Mouse (Mus musculus) activated CD4-positive, CD25-positive, alpha-beta regulatory T cell, adult 4 months (primary cell): ENCODE results near the gene Fn1. TPM values are rescaled to one million over a fixed set of nuclear protein-coding genes. Genes with fewer than 3 reads are reported as not detected.
A peak's percentile ranks its signal among the peaks of the same experiment; 100 is the strongest.

Experiments used
- ATAC-seq: one replicate; pipeline ENCODE4 v1.8.0; 2017
- polyA plus RNA-seq, 2 experiments: library from polyadenylated mRNA; unstranded; fragments of 100-300 nt; shearing (Covaris generic); gene quantifications; one replicate each; pipeline ENCODE4 v1.2.1; 2017

Fn1 gene
- polyA plus RNA-seq, 2 experiments from 2014 or later = 0.44 TPM; not detected in 1

DNA sequence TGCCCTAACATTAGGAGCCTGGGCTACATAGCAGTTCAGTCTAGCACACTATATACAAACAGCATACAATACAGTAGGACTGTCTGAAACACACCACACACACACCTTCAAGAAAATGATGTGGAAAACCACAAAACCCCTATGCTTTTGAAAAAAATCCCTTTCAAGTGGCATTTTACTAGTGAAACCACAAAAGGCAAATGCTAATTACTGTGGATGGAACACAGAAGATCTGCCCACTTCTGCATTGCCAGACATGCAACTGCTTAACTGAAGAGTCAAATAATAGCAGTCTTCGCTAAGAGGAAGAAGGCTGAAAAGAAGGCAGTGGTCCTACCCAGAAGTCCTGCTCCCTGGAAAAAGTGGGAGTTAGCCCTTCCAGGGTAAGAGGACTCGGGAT, 58.7 kb downstream of the Fn1 start:
- no peak for ATAC-seq

DNA sequence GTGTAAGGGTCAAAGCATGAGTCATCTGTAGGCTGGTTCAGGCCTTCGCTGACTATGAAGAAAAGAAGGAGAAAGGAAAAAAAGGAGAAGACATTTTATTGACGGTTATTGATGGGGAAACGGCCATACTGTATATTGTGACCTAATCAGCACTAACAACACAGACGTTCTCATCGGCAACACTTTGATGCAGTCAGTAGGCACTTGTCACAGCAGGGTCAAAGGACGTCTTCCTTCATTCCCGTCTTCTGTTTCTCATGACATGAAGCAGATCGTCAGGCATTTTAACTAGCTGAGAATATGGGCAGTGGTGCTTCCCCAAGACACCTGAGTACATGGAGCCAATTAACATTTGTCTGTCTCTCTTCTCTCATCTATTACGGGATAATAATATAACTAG, 59.8 kb downstream of the Fn1 start:
- ATAC-seq = no peak

- ATAC-seq = no peak
Measured at GRCm38 (mm10) chr1:71590038-71590437, 63.0 kb downstream of the Fn1 start.

GRCm38 (mm10) chr1:71586658-71587057, 66.3 kb downstream of the Fn1 start:
- ATAC-seq = no peak

DNA sequence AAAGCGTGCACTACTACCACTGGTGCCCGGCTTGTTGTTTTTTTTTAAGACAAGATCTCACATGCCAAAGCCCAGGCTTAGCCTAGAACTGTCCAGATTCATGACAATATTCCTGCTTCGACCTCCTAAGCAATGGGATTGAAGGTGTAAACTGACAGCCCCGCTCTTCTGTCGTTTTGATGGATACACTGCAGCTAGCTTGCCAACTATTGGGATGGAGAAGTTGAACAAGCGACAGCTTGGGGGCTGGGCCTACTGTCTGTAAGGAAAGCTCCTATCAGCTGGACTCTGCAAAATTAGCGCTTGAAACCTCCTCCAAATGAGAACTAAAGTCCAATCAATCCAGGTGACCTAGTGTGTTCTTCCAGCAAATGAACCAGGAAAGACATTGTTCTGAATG, 69.1 kb downstream of the Fn1 start:
- ATAC-seq = no peak

- no peak for ATAC-seq
Measured at GRCm38 (mm10) chr1:71583302-71583701, 69.7 kb downstream of the Fn1 start.

DNA sequence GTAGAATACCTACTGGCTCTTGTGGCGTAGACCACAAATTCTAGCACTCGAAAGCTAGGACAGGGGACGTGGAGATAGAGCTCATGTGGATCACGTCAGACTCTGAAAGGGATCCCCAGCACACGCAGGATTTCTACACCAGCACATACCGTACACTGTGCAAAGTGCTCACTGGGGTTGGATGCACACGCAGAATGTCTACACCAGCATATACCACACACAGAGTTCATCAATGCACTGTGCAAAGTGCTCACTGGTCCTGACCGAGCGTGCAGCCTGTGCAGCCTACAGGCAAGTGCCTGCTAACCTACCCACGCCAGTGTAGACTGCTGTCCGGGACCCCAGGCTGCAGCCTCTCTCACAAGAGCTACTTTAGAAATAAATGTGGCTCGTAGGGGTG, 72.6 kb downstream of the Fn1 start:
- ATAC-seq = no peak

- ATAC-seq = no peak
Measured at GRCm38 (mm10) chr1:71579526-71579925, 73.5 kb downstream of the Fn1 start.

GRCm38 (mm10) chr1:71576837-71577236, 76.2 kb downstream of the Fn1 start:
- ATAC-seq = no peak

DNA sequence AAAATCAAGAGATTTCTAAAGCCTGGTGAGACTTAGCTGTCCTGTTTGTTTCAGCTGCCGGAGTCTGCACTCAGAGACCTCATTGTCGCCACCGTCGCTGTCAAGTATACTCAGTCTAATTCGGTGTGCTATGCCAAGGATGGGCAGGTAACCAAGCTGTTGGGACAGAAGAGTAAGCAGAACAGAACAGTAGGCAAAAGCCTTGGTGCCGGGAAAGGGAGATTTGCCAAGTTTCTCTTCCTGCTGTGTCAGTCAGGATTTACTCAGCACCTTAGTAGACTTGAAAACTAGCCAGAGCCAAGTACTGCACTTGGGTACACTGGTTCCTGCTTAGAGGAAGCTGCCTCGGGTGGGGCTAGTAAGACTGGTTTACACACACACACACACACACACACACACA, 77.0 kb downstream of the Fn1 start:
- no peak for ATAC-seq

DNA sequence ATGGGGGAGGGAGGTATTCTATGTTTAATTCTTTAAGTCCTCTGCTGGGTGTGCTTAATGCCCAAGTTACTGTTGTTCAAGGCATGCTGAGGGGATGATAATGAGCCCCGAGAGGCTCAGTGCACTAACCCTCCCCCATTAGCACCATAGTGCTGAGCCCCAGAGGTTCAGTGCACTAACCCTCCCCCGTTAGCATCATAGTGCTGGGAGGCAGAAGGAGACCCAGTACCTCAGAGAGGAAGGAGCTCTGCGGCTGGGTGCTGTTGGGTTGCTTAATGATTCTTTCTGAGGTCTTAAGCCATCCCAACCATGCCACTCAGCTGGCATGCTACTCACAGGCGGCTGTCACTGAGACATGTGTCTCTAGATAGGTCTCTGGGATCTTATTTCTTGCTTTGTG, 82.9 kb downstream of the Fn1 start:
- ATAC-seq = no peak

DNA sequence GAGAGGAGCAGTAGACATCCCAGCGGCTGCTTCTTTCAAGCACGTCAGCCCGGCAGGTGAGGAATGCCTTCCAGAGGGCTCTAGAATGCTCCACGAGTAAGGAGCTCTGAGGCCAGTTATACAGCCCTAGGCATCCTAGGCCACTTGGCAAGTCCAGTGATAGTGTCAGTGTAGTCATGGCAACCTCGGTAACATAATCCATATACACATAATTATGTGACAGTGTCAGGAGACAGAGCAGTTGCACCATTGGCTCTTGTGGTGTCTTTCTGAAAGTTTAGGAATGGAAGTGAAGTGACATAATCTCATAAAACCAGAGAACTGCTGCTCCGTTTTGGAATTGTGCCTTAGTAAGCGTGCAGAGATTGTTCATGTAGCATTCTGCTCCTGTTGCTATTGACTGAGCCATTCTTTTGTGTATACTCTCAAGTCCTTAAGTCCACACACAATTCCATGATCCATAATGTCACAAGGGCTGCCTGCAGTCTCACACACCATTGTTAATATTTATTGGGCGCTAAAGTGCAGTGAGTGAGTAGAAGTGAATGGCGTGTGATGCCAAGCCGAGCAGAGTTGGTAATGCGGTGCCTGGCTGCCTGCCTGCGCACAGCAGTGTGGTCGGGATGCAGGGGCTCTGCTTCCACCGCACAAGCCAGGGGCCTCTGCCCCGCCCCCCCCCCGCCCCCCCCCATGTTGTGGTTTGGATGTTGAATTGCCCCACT, 85.0 kb downstream of the Fn1 start:
- ATAC-seq = no peak

- ATAC-seq = no peak
Measured at GRCm38 (mm10) chr1:71564291-71564690, 88.7 kb downstream of the Fn1 start.

GRCm38 (mm10) chr1:71560626-71561025, 92.4 kb downstream of the Fn1 start:
- no peak for ATAC-seq

DNA sequence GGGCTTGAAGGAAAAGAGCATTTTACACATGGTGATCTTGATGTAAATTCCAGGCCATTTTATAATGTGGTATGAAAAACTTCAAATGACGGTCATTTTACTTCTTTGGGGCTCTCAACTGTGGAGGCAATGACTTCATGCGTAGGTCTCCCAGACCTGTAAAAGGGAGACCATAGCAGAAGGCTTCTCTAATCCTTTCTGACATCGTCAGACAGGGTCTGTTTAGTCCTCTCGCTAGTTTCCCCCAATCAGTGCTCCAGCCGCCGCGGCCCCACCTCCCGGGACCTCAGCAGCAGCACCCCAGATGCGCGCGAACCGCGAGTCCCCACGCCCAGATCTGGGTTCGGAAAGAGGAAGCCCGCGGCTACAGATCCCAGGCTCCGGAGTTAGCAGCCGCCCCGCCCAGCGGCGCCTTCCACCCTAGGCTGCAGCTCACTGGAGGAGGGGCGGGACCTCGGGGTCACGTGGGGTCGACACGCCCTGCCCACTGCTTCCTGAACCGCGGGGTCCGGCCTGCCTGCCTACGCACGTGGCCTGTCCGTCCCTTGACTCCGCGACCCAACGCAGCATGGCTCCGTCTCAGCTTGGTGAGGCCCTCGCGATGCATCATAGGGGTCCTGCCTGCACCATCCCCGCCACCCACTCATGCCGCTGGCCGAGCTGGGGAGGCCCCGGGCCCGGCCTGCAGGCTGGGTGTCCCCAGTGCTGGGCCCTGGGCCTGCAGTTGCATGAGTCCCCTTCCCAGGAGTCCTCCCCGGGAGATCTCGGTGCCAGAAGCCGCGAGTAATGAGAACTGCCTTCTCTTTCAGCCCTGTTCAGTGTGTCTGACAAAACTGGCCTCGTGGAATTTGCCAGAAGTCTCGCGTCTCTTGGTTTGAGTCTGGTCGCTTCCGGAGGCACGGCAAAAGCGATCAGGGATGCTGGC, 96.0 kb downstream of the Fn1 start, which contains the start of gene Atic:
Gene Atic (plus strand): TSS at position 463 of the 925 bp plus-strand sequence.
- ATAC-seq = peak; percentile 96

- ATAC-seq = no peak
Measured at GRCm38 (mm10) chr1:71550626-71551195, 102.3 kb downstream of the Fn1 start.

GRCm38 (mm10) chr1:71540437-71540836, 112.6 kb downstream of the Fn1 start:
- ATAC-seq = no peak

GRCm38 (mm10) chr1:71539641-71540040, 113.4 kb downstream of the Fn1 start:
- no peak for ATAC-seq

Other genes starting within 250 kb of the Fn1 start
- gene Abca12, start 238.3 kb downstream of the Fn1 start, polyA plus RNA-seq = under 1 TPM in 1 of 2 experiments, not detected in 1; 0.13 TPM
- gene Atic, start 96.0 kb downstream of the Fn1 start, polyA plus RNA-seq = 10 to 100 TPM; 47.4 to 72.0 TPM